Mouse (Mus musculus) B cell, adult 62 days (primary cell): ENCODE measurements around the gene Arpc3. TPM values are rescaled to one million over a fixed set of nuclear protein-coding genes. Genes with fewer than 3 reads are reported as not detected.

Experiments used
- total RNA-seq: library from RNA; stranded (reverse); gene quantifications from 4 replicates; pipeline ENCODE4 v1.2.4, GENCODE M21; 2023

Arpc3 gene
- 383 to 399 TPM (median 394 TPM) in 4 replicates for total RNA-seq

GRCm38 (mm10) chr5:122391786-122392180 is at the start of gene Arpc3:
Arpc3 (plus strand) TSS chr5:122391878.

GRCm38 (mm10) chr5:122353807-122354491 is 37.7 kb upstream of the Arpc3 start, which contains the start of the genes Rad9b and Vps29:
Rad9b (minus strand) TSS chr5:122354233.
Vps29 (plus strand) TSS chr5:122354369.

GRCm38 (mm10) chr5:122371591-122372191 is 20.0 kb upstream of the Arpc3 start, which contains the start of gene Gpn3:
Gpn3 (plus strand) TSS chr5:122371876.

DNA sequence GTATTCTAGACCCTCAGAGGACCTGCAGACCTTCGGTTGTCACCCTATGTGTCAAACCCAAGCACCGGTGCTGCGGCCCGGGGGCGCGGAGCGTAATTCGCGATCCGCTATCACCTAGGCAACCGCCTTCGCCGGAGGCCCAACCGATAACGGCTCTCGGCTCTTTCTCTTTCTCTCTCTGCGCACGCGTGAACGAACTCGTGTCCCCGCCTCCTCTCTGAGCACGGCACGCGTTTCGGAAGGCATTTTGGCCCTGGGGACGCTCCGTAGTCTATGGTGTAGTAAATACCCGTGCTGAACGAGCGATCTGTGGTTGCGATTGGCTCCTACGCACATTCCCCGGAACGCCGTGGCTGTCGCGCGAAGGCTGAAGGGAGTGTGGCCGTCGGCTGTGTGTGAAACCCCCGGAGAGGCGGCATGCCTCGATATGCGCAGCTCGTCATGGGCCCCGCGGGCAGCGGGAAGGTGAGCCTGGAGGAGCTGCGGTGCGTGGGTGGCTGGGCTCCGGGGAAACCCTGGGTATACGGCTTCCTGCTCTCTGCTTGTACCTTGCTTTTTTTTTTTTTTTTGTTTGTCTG is 19.4 kb upstream of the Arpc3 start, which contains the start of gene Fam216a:
Gene Fam216a (minus strand): TSS at position 173 of the 578 bp plus-strand sequence.

DNA sequence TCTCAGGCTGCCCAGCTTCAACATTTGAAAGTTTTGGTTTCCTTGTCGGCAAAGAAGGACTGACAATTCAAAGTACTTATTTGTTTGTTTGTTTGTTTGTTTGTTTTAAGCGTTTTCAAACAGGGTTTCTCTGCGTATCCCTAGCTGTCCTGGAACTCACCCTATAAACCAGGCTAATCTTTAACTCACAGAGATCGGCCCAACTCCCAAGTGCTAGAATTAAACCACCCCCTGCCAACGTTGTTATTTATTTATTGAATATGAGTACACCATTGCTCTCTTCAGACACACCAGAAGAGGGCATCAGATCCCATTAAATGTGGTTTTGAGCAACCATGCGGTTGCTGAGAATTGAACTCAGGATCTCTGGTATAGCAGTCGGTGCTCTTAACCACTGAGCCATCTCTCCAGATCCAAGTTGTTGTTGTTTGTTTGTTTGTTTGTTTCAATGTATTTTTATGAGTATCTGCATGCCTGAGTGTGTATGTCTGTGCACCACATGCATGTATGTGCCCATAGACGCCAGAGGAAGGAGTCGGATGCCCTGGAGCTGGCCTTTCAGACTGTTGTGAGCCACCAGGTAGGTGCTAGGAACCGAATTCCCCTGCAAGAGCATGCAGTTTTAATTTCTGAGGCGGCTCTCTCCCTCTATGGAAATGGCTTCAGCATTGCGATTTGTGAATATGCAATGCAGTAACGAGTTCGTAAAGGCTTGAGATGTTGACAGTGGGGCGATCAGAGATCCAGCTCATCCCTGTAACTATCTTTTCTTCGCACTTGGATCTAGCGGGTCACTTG is 29.8 kb downstream of the Arpc3 start, which contains the start of gene Anapc7:
Gene Anapc7 (plus strand): TSS at position 423 of the 798 bp plus-strand sequence.

Other genes starting within 250 kb of the Arpc3 start
- 212 to 277 TPM (median 248 TPM) in 4 replicates for gene Ppp1cc, start 233.6 kb upstream of the Arpc3 start, total RNA-seq
- gene Hvcn1, start 185.1 kb upstream of the Arpc3 start, total RNA-seq, result 709 to 813 TPM (median 779 TPM) in 4 replicates
- 19.0 to 24.6 TPM (median 22.6 TPM) in 4 replicates for gene Tctn1, start 127.4 kb upstream of the Arpc3 start, total RNA-seq
- 21.5 to 25.4 TPM (median 24.0 TPM) in 4 replicates for gene Pptc7, start 107.5 kb upstream of the Arpc3 start, total RNA-seq
- gene Rad9b, start 37.6 kb upstream of the Arpc3 start, total RNA-seq, result 9.9 to 11.7 TPM (median 10.7 TPM) in 4 replicates
- 38.9 to 61.2 TPM (median 57.0 TPM) in 4 replicates for gene Vps29, start 37.5 kb upstream of the Arpc3 start, total RNA-seq
- 31.1 to 40.6 TPM (median 36.3 TPM) in 4 replicates for gene Gpn3, start 20.0 kb upstream of the Arpc3 start, total RNA-seq
- gene Fam216a, start 19.5 kb upstream of the Arpc3 start, total RNA-seq, result 9.1 to 10.8 TPM (median 9.8 TPM) in 4 replicates
- gene Anapc7, start 29.8 kb downstream of the Arpc3 start, total RNA-seq, result 31.8 to 37.3 TPM (median 35.7 TPM) in 4 replicates
- 69.5 to 80.5 TPM (median 74.2 TPM) in 4 replicates for gene Atp2a2, start 110.3 kb downstream of the Arpc3 start, total RNA-seq
- 1.7 to 5.1 TPM (median 3.8 TPM) in 4 replicates for gene Ift81, start 222.6 kb downstream of the Arpc3 start, total RNA-seq